Mouse (Mus musculus) liver, postnatal 0 days (tissue): ENCODE results near the gene Atp1a2.

Source experiments
- CTCF ChIP-seq: sonication (generic); IDR thresholded peaks from 2 replicates; pipeline ENCODE4 v1.5.1; 2016; ENCODE audit warnings: antibody characterized with exemption, low read depth
- EP300 ChIP-seq: IDR thresholded peaks from 2 replicates; pipeline ENCODE4 v1.6.1; 2016; ENCODE audit warnings: antibody characterized with exemption, low read depth, mild to moderate bottlenecking

- TF ChIP-seq CTCF (no peak), EP300 (no peak)
Observed at GRCm38 (mm10) chr1:172329616-172330015, 31.8 kb upstream of the Atp1a2 start.
